8 mouse cellular contexts compared by ENCODE assay signal in genomic region chr10:94990768-94991563, GRCm38 (mm10). TPM values are rescaled to one million over a fixed set of nuclear protein-coding genes. Genes with fewer than 3 reads are reported as not detected.
DNase-seq lines count a peak whose midpoint lies in the region; ATAC-seq and TF ChIP-seq lines count a peak whose summit lies in the region.

No protein-coding gene starts in this region.

- no peaks in the 10 kb centered on the region for H3K9me3 ChIP-seq in E14TG2a.4 (ENCODE audit: low read length)
- H3K9me3 ChIP-seq in forebrain, embryonic 14.5 days (replicated peaks; ENCODE audit: control insufficient read depth, low read length): no peaks in the 10 kb centered on the region
- no peaks in the 10 kb centered on the region for H3K9me3 ChIP-seq in lung, embryonic 16.5 days (ENCODE audit: control insufficient read depth, low read length)

- intact Hi-C loops in heart, postnatal 25 days (cut with DNase I): loop anchor here (2.0 to 10.0 kb wide), 4 partner anchors 96 to 904 kb away; no protein-coding TSS in a partner anchor

- peak overlapping the region; percentile 55; the same call in 1 of the 2 replicates for H3K27ac ChIP-seq in forebrain, embryonic 14.5 days (ENCODE audit: low read depth, low read length)
- H3K27ac ChIP-seq in lung, embryonic 16.5 days (ENCODE audit: low read length): peak overlapping the region; percentile 97

- peak; percentile 70 for ATAC-seq in forebrain, embryonic 14.5 days
- peak; percentile 90 for ATAC-seq in lung, embryonic 16.5 days (ENCODE audit: low read depth)
- ATAC-seq in megakaryocyte-erythroid progenitor cell, adult 5-6 weeks (replicated peaks; ENCODE audit: low FRiP score, low TSS enrichment, poor library complexity, severe bottlenecking): no peak

- H3K9ac ChIP-seq in forebrain, embryonic 14.5 days (ENCODE audit: low read length): peak overlapping the region; percentile 40; the same call in 1 of the 2 replicates
- peak overlapping the region; percentile 57 for H3K9ac ChIP-seq in lung, embryonic 16.5 days (ENCODE audit: low read length)

- peak; percentile 38 for DNase-seq in cerebellum, adult 11-12 months
- DNase-seq in forebrain, embryonic 14.5 days (ENCODE audit: low spot score): peak; percentile 90
- peak; percentile 85 for DNase-seq in heart, postnatal 25 days (ENCODE audit: low spot score)
- DNase-seq in layer of hippocampus, adult 11-12 months (ENCODE audit: low spot score): peak; percentile 65
- DNase-seq in right cerebral cortex, postnatal 10 days (ENCODE audit: low spot score in 2 of 2): peak; percentile 87 to 88

- peak overlapping the region; percentile 29 for H3K4me3 ChIP-seq in E14TG2a.4 (replicated peaks; ENCODE audit: low read length)
- H3K4me3 ChIP-seq in forebrain, embryonic 14.5 days (ENCODE audit: low read depth, low read length): peak overlapping the region; percentile 19; the same call in 1 of the 2 replicates
- peak overlapping the region; percentile 23 for H3K4me3 ChIP-seq in lung, embryonic 16.5 days (ENCODE audit: low read length)

- H3K27me3 ChIP-seq in E14TG2a.4 (ENCODE audit: insufficient read depth, low read length): peaks cover 18% of the 10 kb centered on the region
- no peaks in the 10 kb centered on the region for H3K27me3 ChIP-seq in forebrain, embryonic 14.5 days (replicated peaks; ENCODE audit: control insufficient read depth, insufficient read depth, low read length)
- no peaks in the 10 kb centered on the region for H3K27me3 ChIP-seq in lung, embryonic 16.5 days (ENCODE audit: control insufficient read depth, insufficient read depth, low read depth, low read length)

- H3K4me1 ChIP-seq in E14TG2a.4 (replicated peaks; ENCODE audit: low read depth, low read length): peaks cover 34% of the 10 kb centered on the region
- H3K4me1 ChIP-seq in forebrain, embryonic 14.5 days (ENCODE audit: control insufficient read depth, insufficient read depth, low read length): peaks cover 15% of the 10 kb centered on the region
- peaks cover 27% of the 10 kb centered on the region for H3K4me1 ChIP-seq in lung, embryonic 16.5 days (replicated peaks; ENCODE audit: control insufficient read depth, insufficient read depth, low read length)

- WGBS in forebrain, embryonic 14.5 days: 14% methylated on average over 17 of the region's 17 CpGs
- 6% methylated on average over 17 of the region's 17 CpGs for WGBS in lung, embryonic 16.5 days

- no peaks in the 10 kb centered on the region for H3K36me3 ChIP-seq in E14TG2a.4 (ENCODE audit: insufficient read depth, low read length)
- no peaks in the 10 kb centered on the region for H3K36me3 ChIP-seq in forebrain, embryonic 14.5 days (ENCODE audit: control insufficient read depth, insufficient read depth, low read length)
- no peaks in the 10 kb centered on the region for H3K36me3 ChIP-seq in lung, embryonic 16.5 days (ENCODE audit: control insufficient read depth, insufficient read depth, low read length)

- H3K4me2 ChIP-seq in forebrain, embryonic 14.5 days (ENCODE audit: low read length): peak overlapping the region; percentile 44
- H3K4me2 ChIP-seq in lung, embryonic 16.5 days (ENCODE audit: low read depth, low read length): peak overlapping the region; percentile 54

- TF ChIP-seq CTCF in E14TG2a.4 (conservative IDR thresholded peaks at IDR 0.05; ENCODE audit: low read length): no peak

RNA-seq across cellular contexts. Expression of gene Plxnc1, which starts 46.3 kb away (rescaled TPM):
- polyA plus RNA-seq in forebrain, embryonic 14.5 days (2014; fragmentation: Nextera tagmentation; extraction: Ambion mirVana): 14.4 and 15.0 TPM in 2 replicates
- 1 to 10 TPM; 2.0 to 2.6 TPM for total RNA-seq in heart, postnatal 25 days (2021)
- polyA plus RNA-seq in lung, embryonic 16.5 days (2015; fragmentation: Nextera tagmentation; extraction: Ambion mirVana): 5.8 and 6.3 TPM in 2 replicates
- total RNA-seq in megakaryocyte-erythroid progenitor cell, adult 5-6 weeks (2014; fragmentation: Nextera tagmentation): 60.9 and 112 TPM in 2 replicates
- total RNA-seq in megakaryocyte-erythroid progenitor cell, adult 5-6 weeks (2017): 46.9 and 67.8 TPM in 2 replicates

Comparison
In these comparisons a context has a peak if more than half of its experiments do, and no peak if none do; other contexts are left out.
1. DNase-seq: peak in every context shown above with its lines; median percentile 90 in forebrain, embryonic 14.5 days; 88 in right cerebral cortex, postnatal 10 days; 85 in heart, postnatal 25 days; 65 in layer of hippocampus, adult 11-12 months; 38 in cerebellum, adult 11-12 months.
2. RNA of gene Plxnc1, which starts 46.3 kb away (total RNA-seq): 46.9 to 112 TPM in megakaryocyte-erythroid progenitor cell, adult 5-6 weeks; 2.0 to 2.6 TPM in heart, postnatal 25 days; every median in the first group is over 10 times any median in the second.
3. Peak in every context shown above with its lines, with median percentiles within 50 percentile points of each other: H3K4me3 ChIP-seq.